Mouse (Mus musculus) ovary, postnatal 14 days (tissue): ENCODE data around the gene Tmem147.
"Not testable (repeated sequence)": the region's sequence is repeated elsewhere in the genome, so short reads cannot be mapped to it uniquely, and the experiment has no call there.

Experiments
- DNase-seq: peaks from one replicate; pipeline ENCODE4 v3.0.0; 2022; ENCODE audit warnings: low spot score

The Tmem147 gene

GRCm38 (mm10) chr7:30729396-30730063 is at the start of gene Tmem147:
Tmem147 (minus strand) TSS chr7:30729540.
- DNase-seq: peak; percentile 92

DNA sequence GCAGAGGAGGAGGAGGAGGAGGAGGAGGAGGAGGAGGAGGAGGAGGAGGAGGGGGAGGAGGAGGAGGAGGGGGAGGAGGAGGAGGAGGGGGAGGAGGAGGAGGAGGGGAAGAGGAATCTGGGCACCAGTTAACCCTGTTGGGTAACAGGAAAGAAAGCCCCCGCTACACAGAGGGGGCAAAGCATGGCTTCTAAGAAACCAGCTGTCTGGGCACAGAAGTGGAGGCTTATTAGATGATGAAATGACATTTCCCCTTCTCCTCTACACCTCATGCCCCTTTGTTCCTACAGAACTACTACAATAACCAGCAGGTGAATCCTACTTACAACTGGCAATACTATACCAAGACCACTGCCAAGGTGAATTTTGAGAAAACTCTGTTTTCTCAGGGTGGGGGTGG is 48.6 kb upstream of the Tmem147 start:
- DNase-seq: no peak

DNA sequence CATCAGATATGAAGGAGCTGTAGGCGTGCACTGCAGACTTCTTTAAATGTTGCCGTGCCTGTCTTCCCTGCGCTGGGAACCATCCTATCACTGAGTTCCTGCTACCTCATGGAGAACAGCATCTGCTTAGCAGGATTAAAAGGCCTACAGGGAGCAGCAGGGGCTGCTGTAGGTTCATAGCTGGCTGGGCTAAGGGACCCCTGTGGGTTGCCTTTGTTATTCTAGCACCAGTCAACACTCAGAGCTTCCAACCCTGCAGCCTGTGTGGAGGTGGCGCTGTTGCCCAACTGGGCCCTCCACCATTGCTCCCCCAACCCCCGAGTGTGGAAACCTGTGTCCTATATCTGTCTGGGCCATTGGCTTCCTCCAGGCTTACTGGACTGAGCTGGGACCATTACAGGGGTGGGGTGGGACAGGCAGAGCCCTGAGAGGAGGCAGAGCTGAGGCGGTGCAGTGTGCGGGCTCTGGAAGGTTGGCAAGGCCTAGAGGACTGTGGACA is 47.8 kb upstream of the Tmem147 start:
- DNase-seq: no peak

- no peak for DNase-seq
Measured at GRCm38 (mm10) chr7:30776104-30776503, 46.8 kb upstream of the Tmem147 start.

- DNase-seq: no peak
Measured at GRCm38 (mm10) chr7:30769236-30769635, 39.9 kb upstream of the Tmem147 start.

GRCm38 (mm10) chr7:30766408-30766807 is 37.1 kb upstream of the Tmem147 start:
- DNase-seq: no peak

- DNase-seq: no peak
Measured at GRCm38 (mm10) chr7:30765173-30765572, 35.8 kb upstream of the Tmem147 start.

- no peak for DNase-seq
Measured at GRCm38 (mm10) chr7:30763456-30763855, 34.1 kb upstream of the Tmem147 start, which contains the start of gene Dmkn. Dmkn (plus strand) TSS chr7:30763756.

GRCm38 (mm10) chr7:30761769-30762352 is 32.5 kb upstream of the Tmem147 start:
- no peak for DNase-seq

DNA sequence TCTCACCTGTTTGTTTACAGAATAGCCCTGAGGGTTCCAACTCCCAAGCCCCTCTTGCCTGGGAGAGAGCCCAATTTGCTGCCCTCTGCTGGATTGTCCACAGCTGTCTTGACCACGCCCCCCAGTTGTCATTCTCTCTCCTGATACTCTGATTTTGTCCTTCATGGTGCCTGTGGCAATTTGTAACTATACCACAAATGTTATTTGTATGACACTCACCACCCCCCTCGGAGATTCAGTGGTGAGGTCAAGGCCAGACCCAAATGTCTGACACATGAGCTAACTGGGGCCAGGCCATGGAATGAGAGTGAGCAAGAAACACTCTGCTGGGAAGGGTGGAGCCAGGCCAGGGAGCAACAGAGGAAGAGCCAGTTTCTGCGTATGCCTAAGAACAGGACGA is 29.5 kb upstream of the Tmem147 start:
- peak; percentile 35 for DNase-seq

DNA sequence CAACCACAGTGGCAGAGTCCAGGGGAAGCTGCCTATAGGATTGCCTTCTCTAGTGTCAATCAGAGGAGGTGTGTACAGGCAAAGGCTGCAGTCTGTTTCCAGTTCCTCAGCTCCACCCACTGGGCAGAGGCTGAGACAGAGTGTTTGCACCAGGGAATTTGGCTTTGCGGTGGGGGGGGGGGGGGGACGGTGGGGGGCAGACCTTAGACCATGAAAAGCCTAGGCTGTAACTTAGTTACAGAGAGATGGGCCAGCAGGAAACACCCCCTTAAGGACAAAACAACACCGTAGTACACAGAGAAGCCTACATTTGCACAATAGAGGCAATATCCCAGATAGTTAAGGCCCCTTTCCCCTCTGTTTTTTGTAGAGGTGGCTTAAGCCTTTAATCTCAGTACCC is 27.7 kb upstream of the Tmem147 start:
- no peak for DNase-seq

GRCm38 (mm10) chr7:30751086-30751669 is 21.8 kb upstream of the Tmem147 start, which contains the start of gene Sbsn:
Sbsn (plus strand) TSS chr7:30751471.
- no peak for DNase-seq

- DNase-seq: no peak
Measured at GRCm38 (mm10) chr7:30749824-30750606, 20.7 kb upstream of the Tmem147 start.

DNA sequence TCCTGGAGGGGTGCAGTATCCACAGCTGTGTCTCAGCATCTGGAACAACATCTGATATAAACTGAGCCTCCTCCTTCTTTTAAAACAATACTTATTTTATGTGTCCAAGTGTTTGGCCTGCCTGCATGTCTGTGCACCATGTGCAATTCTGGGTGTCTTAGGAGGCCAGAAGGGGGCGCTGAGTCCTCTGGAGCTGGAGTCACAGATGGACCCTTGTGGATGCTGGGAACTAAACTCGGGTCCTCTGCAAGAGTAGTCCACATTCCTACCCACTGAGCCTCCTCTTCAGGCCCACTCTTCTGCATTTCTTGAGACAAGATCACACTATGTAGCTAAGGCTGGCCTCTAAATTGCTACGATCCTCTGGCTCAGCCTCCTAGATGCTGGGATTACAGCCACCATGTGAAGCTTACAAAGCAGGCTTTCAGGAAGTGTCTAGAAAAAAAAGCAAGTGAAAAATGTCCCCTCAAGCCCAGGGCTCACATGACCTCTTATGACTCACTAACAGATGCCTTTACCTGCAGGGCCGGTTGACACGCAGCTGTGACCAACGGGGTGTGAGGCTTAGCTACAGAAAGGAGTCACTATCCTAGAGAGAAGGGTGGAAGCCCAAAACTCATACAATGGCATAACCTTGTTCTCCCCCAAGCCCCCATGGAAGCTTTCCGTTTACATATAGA is 18.3 kb upstream of the Tmem147 start:
- DNase-seq: no peak

- peak; percentile 29 for DNase-seq
Measured at GRCm38 (mm10) chr7:30744022-30744598, 14.8 kb upstream of the Tmem147 start.

- DNase-seq: not testable (repeated sequence)
Measured at GRCm38 (mm10) chr7:30743617-30744016, 14.3 kb upstream of the Tmem147 start, which contains the start of gene Gapdhs. Gapdhs (minus strand) TSS chr7:30743681.

- DNase-seq: not testable (repeated sequence)
Measured at GRCm38 (mm10) chr7:30742570-30742969, 13.2 kb upstream of the Tmem147 start.

GRCm38 (mm10) chr7:30736211-30736610 is 6.9 kb upstream of the Tmem147 start:
- no peak for DNase-seq

DNA sequence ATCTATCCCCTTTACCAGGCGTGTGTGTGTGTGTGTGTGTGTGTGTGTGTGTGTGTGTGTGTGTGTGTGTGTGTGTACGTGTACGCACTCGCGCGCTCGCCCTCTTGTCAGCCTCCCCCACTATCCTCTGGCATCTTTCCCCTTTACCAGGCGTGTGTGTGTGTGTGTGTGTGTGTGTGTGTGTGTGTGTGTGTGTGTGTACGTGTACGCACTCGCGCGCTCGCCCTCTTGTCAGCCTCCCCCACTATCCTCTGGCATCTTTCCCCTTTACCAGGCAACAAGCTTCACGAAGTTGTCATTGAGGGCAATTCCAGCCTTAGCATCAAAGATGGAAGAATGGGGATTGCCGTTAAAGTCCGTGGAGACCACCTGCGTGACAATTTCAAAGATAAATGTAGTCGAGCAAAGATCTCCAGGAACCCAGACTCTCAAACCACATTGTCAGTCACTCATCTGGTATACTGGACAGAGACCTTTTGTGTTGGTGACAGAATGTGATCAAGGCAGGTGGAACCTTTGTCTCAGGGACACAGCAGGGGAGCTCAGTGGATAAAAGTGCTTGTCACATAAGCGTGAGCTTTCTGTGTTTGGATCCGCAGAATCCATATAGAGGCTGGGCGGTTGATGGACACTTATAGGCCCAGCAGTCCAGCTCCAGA is 853 bp upstream of the Tmem147 start:
- DNase-seq: not testable (repeated sequence)

DNA sequence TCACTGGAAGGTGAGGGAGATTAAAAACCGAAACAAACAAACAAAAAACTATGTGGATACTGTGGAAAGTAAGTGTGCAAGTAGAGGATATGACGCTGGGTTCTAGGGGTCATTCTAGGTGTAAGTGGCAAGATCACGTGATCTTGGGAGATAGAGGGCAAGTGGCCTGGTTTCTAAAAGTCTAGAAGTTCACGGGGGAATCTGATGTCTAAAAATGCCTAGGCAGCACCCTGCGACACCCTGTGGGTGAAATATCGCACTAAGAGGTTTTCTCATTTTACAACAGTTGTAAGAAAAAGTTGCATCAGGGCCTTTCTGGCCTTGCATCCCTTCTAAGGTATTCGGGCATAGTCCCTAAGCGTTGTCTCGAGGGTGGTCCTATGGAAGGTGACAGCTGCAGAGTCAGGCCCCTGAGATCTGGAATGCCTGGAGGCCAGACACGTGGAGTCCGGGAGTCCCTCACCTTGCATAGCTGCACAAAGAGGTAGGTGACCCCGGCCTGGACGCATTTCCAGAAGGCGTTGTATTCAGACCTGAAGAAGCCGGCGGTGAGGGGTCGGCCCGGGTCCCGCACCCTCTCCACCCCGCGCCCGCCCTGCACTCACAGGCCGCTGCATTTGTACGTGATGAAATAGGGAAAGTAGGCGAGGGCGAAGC is 473 bp downstream of the Tmem147 start:
- no peak for DNase-seq
